Mouse (Mus musculus) CH12.LX (cell line): Measurements from ENCODE around the gene Stk40.

Experiments used
- CTCF ChIP-seq, 2 experiments: IDR thresholded peaks in 1 of 2; conservative IDR thresholded peaks in 1 of 2; 2 replicates each; pipeline ENCODE4 v1.5.1; 2011 to 2012; ENCODE audit warnings: low read depth in 2 of 2, low read length in 2 of 2, improper control_type of control experiment in 1 of 2, inconsistent platforms in 1 of 2, mild to moderate bottlenecking in 1 of 2, moderate library complexity in 1 of 2
- E2F4 ChIP-seq: IDR thresholded peaks from 2 replicates; pipeline ENCODE4 v1.6.1; 2011; ENCODE audit warnings: low read depth, low read length, improper control_type of control experiment; ENCODE audit not compliant: insufficient replicate concordance
- EP300 ChIP-seq: IDR thresholded peaks from 2 replicates; pipeline ENCODE4 v1.6.1; 2011; ENCODE audit warnings: low read length, improper control_type of control experiment
- MAZ ChIP-seq: IDR thresholded peaks from 2 replicates; pipeline ENCODE4 v1.6.1; 2012; ENCODE audit warnings: low read depth, mild to moderate bottlenecking, inconsistent platforms, low read length, improper control_type of control experiment, moderate library complexity
- NELFE ChIP-seq: IDR thresholded peaks from 2 replicates; pipeline ENCODE4 v1.6.1; 2011; ENCODE audit warnings: low read depth, low read length, improper control_type of control experiment
- POLR2A ChIP-seq: IDR thresholded peaks from 2 replicates; pipeline ENCODE4 v1.6.1; 2011; ENCODE audit warnings: low read depth, mild to moderate bottlenecking, improper control_type of control experiment, low read length
- RAD21 ChIP-seq: IDR thresholded peaks from 2 replicates; pipeline ENCODE4 v1.6.1; 2011; ENCODE audit warnings: low read depth, mild to moderate bottlenecking, low read length, improper control_type of control experiment, moderate library complexity
- TCF12 ChIP-seq: IDR thresholded peaks from 2 replicates; pipeline ENCODE4 v1.6.1; 2014; ENCODE audit warnings: low read depth, mild to moderate bottlenecking, inconsistent platforms, low read length, improper control_type of control experiment
- USF1 ChIP-seq: IDR thresholded peaks from 2 replicates; pipeline ENCODE4 v1.6.1; 2014; ENCODE audit warnings: low read depth, mild to moderate bottlenecking, inconsistent platforms, low read length, improper control_type of control experiment
- ZC3H11A ChIP-seq: IDR thresholded peaks from 2 replicates; pipeline ENCODE4 v1.6.1; 2012; ENCODE audit warnings: low read depth, mild to moderate bottlenecking, inconsistent platforms, low read length, improper control_type of control experiment

DNA sequence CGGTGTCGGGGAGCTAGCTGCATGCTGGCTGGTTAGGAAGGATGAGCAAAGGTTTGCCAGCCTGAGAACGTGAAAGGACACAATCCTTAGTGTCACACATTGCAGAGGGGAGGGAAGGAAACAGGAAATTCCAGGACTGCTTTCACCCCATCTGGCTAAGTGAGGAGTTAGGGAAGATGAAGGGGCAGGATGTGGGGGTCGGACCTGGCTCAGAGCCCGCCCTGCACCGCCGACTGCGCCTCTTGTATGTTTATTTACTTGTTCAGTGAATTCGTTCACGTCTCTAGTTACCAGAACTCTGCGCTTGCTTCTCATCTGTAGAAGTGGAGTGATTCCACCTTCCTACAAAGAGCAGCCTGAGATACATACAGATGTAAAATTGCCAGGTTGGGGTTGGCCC is 26.7 kb downstream of the Stk40 start:
- TF ChIP-seq E2F4 (no peak), POLR2A (no peak), USF1 (no peak), RAD21 (no peak), TCF12 (no peak), CTCF (conservative IDR thresholded peaks at IDR 0.05 in 1 of 2, IDR thresholded peaks at IDR 0.05 in 1 of 2; ENCODE audit: low read depth in 2 of 2, low read length in 2 of 2) (no peak), EP300 (no peak), MAZ (no peak), NELFE (no peak), ZC3H11A (no peak)
